In genomic region chr11:88399431-88399830, GRCm38 (mm10) we compare ENCODE assay signal across 9 mouse cellular contexts.
DNase-seq lines count a peak whose midpoint lies in the region; ATAC-seq lines count a peak whose summit lies in the region.
"Had no signal": no experiment of that assay in that cellular context is flagged by ENCODE, and none has a peak within 500 bp of the region (broad histone marks: within the 10 kb centered on the region; RNA-seq: fewer than 3 reads in every experiment).

No protein-coding gene starts in this region.

- no peaks in the 10 kb centered on the region for H3K27me3 ChIP-seq in midbrain, embryonic 11.5 days (ENCODE audit: control insufficient read depth, insufficient read depth, low read length)
- H3K27me3 ChIP-seq in midbrain, embryonic 16.5 days (ENCODE audit: control insufficient read depth, insufficient read depth, low read depth, low read length) = no peaks in the 10 kb centered on the region
- no peaks in the 10 kb centered on the region for H3K27me3 ChIP-seq in intestine, embryonic 14.5 days (replicated peaks; ENCODE audit: control insufficient read depth, insufficient read depth, low read length)
- H3K27me3 ChIP-seq: CH12.LX; stomach, embryonic 15.5 days had no signal

- WGBS in midbrain, embryonic 11.5 days = 37% methylated on average over 5 of the region's 5 CpGs
- 39% methylated on average over 5 of the region's 5 CpGs for WGBS in midbrain, embryonic 16.5 days
- 49% methylated on average over 5 of the region's 5 CpGs for WGBS in intestine, embryonic 14.5 days

- H3K36me3 ChIP-seq in midbrain, embryonic 11.5 days (ENCODE audit: control insufficient read depth, insufficient read depth, low read length) = no peaks in the 10 kb centered on the region
- H3K36me3 ChIP-seq in midbrain, embryonic 16.5 days (ENCODE audit: control insufficient read depth, insufficient read depth, low read length) = no peaks in the 10 kb centered on the region; the same call in 1 of the 2 replicates
- no peaks in the 10 kb centered on the region for H3K36me3 ChIP-seq in intestine, embryonic 14.5 days (ENCODE audit: control insufficient read depth, insufficient read depth, low read length)
- H3K36me3 ChIP-seq: stomach, embryonic 15.5 days had no signal

- intact Hi-C loops in gastrocnemius, postnatal 14 days (cut with DNase I; ENCODE audit: low total_unique reads) = no loop called here

- no peak overlapping the region for H3K9ac ChIP-seq in midbrain, embryonic 11.5 days (ENCODE audit: low read length)
- no peak overlapping the region for H3K9ac ChIP-seq in midbrain, embryonic 16.5 days (ENCODE audit: low read depth, low read length)
- H3K9ac ChIP-seq in intestine, embryonic 14.5 days (ENCODE audit: low read length) = no peak overlapping the region
- H3K9ac ChIP-seq: stomach, embryonic 15.5 days had no signal

- H3K9me3 ChIP-seq in midbrain, embryonic 11.5 days (ENCODE audit: control insufficient read depth, low read length) = no peaks in the 10 kb centered on the region
- no peaks in the 10 kb centered on the region for H3K9me3 ChIP-seq in midbrain, embryonic 16.5 days (replicated peaks; ENCODE audit: control insufficient read depth, low read length, poor library complexity, severe bottlenecking)
- no peaks in the 10 kb centered on the region for H3K9me3 ChIP-seq in intestine, embryonic 14.5 days (ENCODE audit: control insufficient read depth, low read length)
- H3K9me3 ChIP-seq: stomach, embryonic 15.5 days had no signal

- 0 out of 2 replicates have a peak, but pooled peaks have one; percentile 33 for ATAC-seq in midbrain, embryonic 11.5 days (ENCODE audit: low FRiP score)
- no peak for ATAC-seq in midbrain, embryonic 16.5 days
- ATAC-seq in intestine, embryonic 14.5 days (replicated peaks; ENCODE audit: low FRiP score, low TSS enrichment, low read depth) = no peak

- peak overlapping the region; percentile 22; the same call in 1 of the 2 replicates for H3K27ac ChIP-seq in midbrain, embryonic 11.5 days (ENCODE audit: low read depth, low read length)
- H3K27ac ChIP-seq in midbrain, embryonic 16.5 days (ENCODE audit: low read length) = no peak overlapping the region
- H3K27ac ChIP-seq in intestine, embryonic 14.5 days (ENCODE audit: low read depth) = 0 out of 2 replicates have a peak overlapping the region, but pooled peaks have one; percentile 11
- H3K27ac ChIP-seq: stomach, embryonic 15.5 days had no signal

- H3K4me3 ChIP-seq in midbrain, embryonic 11.5 days (ENCODE audit: low read depth, low read length) = no peak overlapping the region
- no peak overlapping the region for H3K4me3 ChIP-seq in midbrain, embryonic 16.5 days (ENCODE audit: low read depth, low read length)
- no peak overlapping the region for H3K4me3 ChIP-seq in intestine, embryonic 14.5 days (ENCODE audit: low read depth, low read length)
- H3K4me3 ChIP-seq: stomach, embryonic 15.5 days had no signal

- DNase-seq in gastrocnemius, postnatal 25 days = peak; percentile 46
- no peak for DNase-seq in gastrocnemius, postnatal 14 days
- DNase-seq in midbrain, embryonic 11.5 days (ENCODE audit: low spot score, missing footprints) = no peak
- DNase-seq in intestine, embryonic 14.5 days (ENCODE audit: low spot score) = no peak
- no peak for DNase-seq in right cerebral cortex, adult 2 months (ENCODE audit: low spot score in 2 of 2)
- DNase-seq in spleen, postnatal 14 days (ENCODE audit: low spot score in 2 of 2) = no peak

- peaks cover 39% of the 10 kb centered on the region for H3K4me1 ChIP-seq in midbrain, embryonic 11.5 days (ENCODE audit: control insufficient read depth, insufficient read depth, low read length)
- H3K4me1 ChIP-seq in midbrain, embryonic 16.5 days (ENCODE audit: control insufficient read depth, insufficient read depth, low read length) = peaks cover 38% of the 10 kb centered on the region
- peaks cover 54% of the 10 kb centered on the region for H3K4me1 ChIP-seq in intestine, embryonic 14.5 days (replicated peaks; ENCODE audit: control insufficient read depth, insufficient read depth, low read length)

- H3K4me2 ChIP-seq in midbrain, embryonic 11.5 days = no peak overlapping the region
- H3K4me2 ChIP-seq in midbrain, embryonic 16.5 days (ENCODE audit: low read length) = no peak overlapping the region
- H3K4me2 ChIP-seq in intestine, embryonic 14.5 days (ENCODE audit: low read length) = no peak overlapping the region
- H3K4me2 ChIP-seq: stomach, embryonic 15.5 days had no signal
